Mouse (Mus musculus) C2C12 (cell line): ENCODE measurements around the gene Atg10. TPM values are rescaled to one million over a fixed set of nuclear protein-coding genes. Genes with fewer than 3 reads are reported as not detected.

Experiments
- H3K27me3 ChIP-seq: one replicate; pipeline ENCODE4 v1.6.1; 2011; ENCODE audit not compliant: control insufficient read depth, insufficient read depth, insufficient read length
- H3K36me3 ChIP-seq: one replicate; pipeline ENCODE4 v1.6.1; 2011; ENCODE audit not compliant: control insufficient read depth, insufficient read depth
- H3K4me3 ChIP-seq: one replicate; pipeline ENCODE4 v1.5.1; 2011; ENCODE audit warnings: mild to moderate bottlenecking, control low read depth; ENCODE audit not compliant: poor library complexity, insufficient read depth, severe bottlenecking
- H3K79me2 ChIP-seq: one replicate; pipeline ENCODE4 v1.6.1; 2011; ENCODE audit not compliant: control insufficient read depth, insufficient read depth
- H3K79me3 ChIP-seq: one replicate; pipeline ENCODE4 v1.6.1; 2011; ENCODE audit warnings: low read depth, control low read depth
- H3ac ChIP-seq: one replicate; pipeline ENCODE3; 2011; ENCODE audit warnings: low read depth; ENCODE audit not compliant: control insufficient read depth, insufficient read length
- CEBPB ChIP-seq: IDR thresholded peaks from one replicate; pipeline ENCODE4 v1.6.1; 2011; ENCODE audit warnings: low read depth, mild to moderate bottlenecking, control low read depth, moderate library complexity
- USF1 ChIP-seq: IDR thresholded peaks from one replicate; pipeline ENCODE4 v1.6.1; 2011; ENCODE audit warnings: low read depth, mild to moderate bottlenecking, control low read depth, moderate library complexity
- polyA plus RNA-seq: library from polyadenylated mRNA; unstranded; fragments of >200 nt; fragmentation: generic; extraction: Trizol; gene quantifications from one replicate; pipeline ENCODE4 v1.2.1, GENCODE M21; 2012; ENCODE audit warnings: missing spikeins

Atg10 gene
- polyA plus RNA-seq, 1 experiment = 2.5 TPM

DNA sequence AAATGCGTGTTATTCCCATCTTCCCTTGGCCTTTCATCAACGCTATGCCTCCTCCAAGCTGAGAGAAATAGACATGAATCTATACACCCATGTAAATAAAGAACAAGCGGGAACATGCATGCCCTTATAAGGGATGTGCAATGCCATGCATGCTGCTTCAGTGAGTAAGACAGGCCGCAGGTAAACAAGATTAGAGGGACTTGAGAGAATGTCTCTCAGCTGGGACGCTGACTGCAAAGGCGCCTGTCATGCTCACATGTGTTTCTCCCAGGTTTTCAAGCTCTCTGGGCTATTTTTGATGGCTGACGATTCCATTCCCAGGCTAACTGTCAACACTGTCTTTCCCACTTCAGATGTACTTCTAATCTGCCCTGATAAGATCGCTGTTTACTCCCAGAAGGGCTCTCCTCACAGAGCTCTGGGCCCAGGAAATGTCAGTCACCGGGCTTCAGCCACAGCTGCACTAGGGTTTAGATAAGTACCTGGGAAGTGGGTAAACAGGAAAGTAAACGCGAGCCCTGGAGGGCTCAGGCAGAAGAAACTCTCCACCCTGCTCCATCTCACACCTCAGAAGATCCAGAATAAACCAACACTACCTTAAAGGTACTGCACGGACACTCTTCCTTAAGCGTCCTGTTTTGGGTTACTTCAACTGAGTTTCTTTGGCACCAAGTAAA, 337.8 kb downstream of the Atg10 start:
- H3ac ChIP-seq = no peak overlapping the region
- no peaks in the 10 kb centered on the region for H3K27me3 ChIP-seq
- no peaks in the 10 kb centered on the region for H3K79me3 ChIP-seq
- no peaks in the 10 kb centered on the region for H3K79me2 ChIP-seq
- H3K36me3 ChIP-seq = no peaks in the 10 kb centered on the region
- no peak overlapping the region for H3K4me3 ChIP-seq
- TF ChIP-seq USF1 (no peak), CEBPB (no peak)

Other genes with a start within 250 kb of the Atg10 start
- gene Ssbp2, start 236.3 kb upstream of the Atg10 start, polyA plus RNA-seq = 22.5 TPM